In the genomic region with DNA sequence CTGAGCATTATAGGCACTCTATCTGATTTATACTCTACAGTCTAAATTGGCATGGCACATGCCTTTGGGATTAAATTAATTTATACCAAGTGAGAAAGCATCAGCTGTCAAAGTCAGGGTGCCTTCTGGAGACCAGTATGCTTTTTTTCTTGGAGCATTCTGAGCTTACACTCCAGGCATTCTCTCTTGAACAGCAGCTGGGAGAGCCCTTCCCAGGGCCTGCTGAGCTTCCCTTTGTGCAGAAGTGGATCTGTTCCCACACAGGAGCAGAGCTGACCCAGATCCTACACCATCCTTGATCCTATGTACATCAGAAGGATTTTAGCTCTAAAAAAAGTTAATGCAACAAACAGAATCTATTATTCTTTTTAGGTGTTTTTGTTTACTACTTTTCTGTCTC, we compare ENCODE assay signal across 9 mouse cellular contexts. TPM values are rescaled to one million over a fixed set of nuclear protein-coding genes. Genes with fewer than 3 reads are reported as not detected.
A peak's percentile ranks its signal among the peaks of the same experiment; 100 is the strongest.
DNase-seq lines count a peak whose midpoint lies in the region; ATAC-seq and TF ChIP-seq lines count a peak whose summit lies in the region.
"Had no signal": no experiment of that assay in that cellular context is flagged by ENCODE, and none has a peak within 500 bp of the region (broad histone marks: within the 10 kb centered on the region; RNA-seq: fewer than 3 reads in every experiment).

No protein-coding gene starts in this region.

- ATAC-seq in embryonic facial prominence, embryonic 14.5 days (ENCODE audit: low read depth), result peak; percentile 65; the same call in 1 of the 2 replicates
- ATAC-seq in hindbrain, postnatal 0 days, result no peak
- ATAC-seq in neural tube, embryonic 12.5 days (ENCODE audit: low FRiP score, low read depth), result peak; percentile 89
- ATAC-seq: lung, postnatal 0 days had no signal

- H3K4me3 ChIP-seq in embryonic facial prominence, embryonic 14.5 days (ENCODE audit: low read depth, low read length), result no peak overlapping the region
- H3K4me3 ChIP-seq in hindbrain, postnatal 0 days (ENCODE audit: low read length), result no peak overlapping the region
- no peak overlapping the region for H3K4me3 ChIP-seq in neural tube, embryonic 12.5 days

- H3K27ac ChIP-seq in embryonic facial prominence, embryonic 14.5 days (replicated peaks; ENCODE audit: low read depth, low read length), result no peak overlapping the region
- H3K27ac ChIP-seq in hindbrain, postnatal 0 days, result no peak overlapping the region
- H3K27ac ChIP-seq in neural tube, embryonic 12.5 days, result no peak overlapping the region

- H3K4me1 ChIP-seq in embryonic facial prominence, embryonic 14.5 days (ENCODE audit: control insufficient read depth, insufficient read depth, low read length), result peaks cover 12% of the 10 kb centered on the region; the same call in 1 of the 2 replicates
- 0 out of 2 replicates have a peak, but pooled peaks cover 4% of the 10 kb centered on the region for H3K4me1 ChIP-seq in hindbrain, postnatal 0 days (ENCODE audit: insufficient read depth, low read length)
- peaks cover 24% of the 10 kb centered on the region for H3K4me1 ChIP-seq in neural tube, embryonic 12.5 days

- no peaks in the 10 kb centered on the region for H3K27me3 ChIP-seq in embryonic facial prominence, embryonic 14.5 days (replicated peaks; ENCODE audit: control insufficient read depth, insufficient read depth, low read length)
- H3K27me3 ChIP-seq in hindbrain, postnatal 0 days (ENCODE audit: insufficient read depth, low read length), result no peaks in the 10 kb centered on the region
- H3K27me3 ChIP-seq in neural tube, embryonic 12.5 days (replicated peaks), result no peaks in the 10 kb centered on the region

- H3K4me2 ChIP-seq in embryonic facial prominence, embryonic 14.5 days (ENCODE audit: low read depth, low read length), result no peak overlapping the region
- no peak overlapping the region for H3K4me2 ChIP-seq in hindbrain, postnatal 0 days (ENCODE audit: low read depth, low read length)
- H3K4me2 ChIP-seq in neural tube, embryonic 12.5 days (replicated peaks), result 0 out of 2 replicates have a peak overlapping the region, but pooled peaks have one; percentile 9

- intact Hi-C loops in left cerebral cortex, postnatal 4 days (cut with DNase I), result no loop called here
- intact Hi-C loops in heart, postnatal 10 days (cut with DNase I), result no loop called here

- peak; percentile 11 for DNase-seq in left cerebral cortex, postnatal 4 days
- no peak for DNase-seq in left cerebral cortex, adult 8-10 months (ENCODE audit: low spot score in 2 of 2)
- peak; percentile 66 for DNase-seq in embryonic facial prominence, embryonic 14.5 days (ENCODE audit: low spot score)
- DNase-seq in hindbrain, postnatal 0 days (ENCODE audit: low spot score), result peak; percentile 31
- no peak for DNase-seq in adipocyte (ENCODE audit: low spot score)
- DNase-seq in heart, postnatal 10 days, result no peak
- DNase-seq in kidney, postnatal 25 days, result no peak

- H3K9ac ChIP-seq in embryonic facial prominence, embryonic 14.5 days (ENCODE audit: low read depth, low read length), result no peak overlapping the region
- no peak overlapping the region for H3K9ac ChIP-seq in hindbrain, postnatal 0 days (replicated peaks; ENCODE audit: low read length)
- no peak overlapping the region for H3K9ac ChIP-seq in neural tube, embryonic 12.5 days

- no peaks in the 10 kb centered on the region for H3K36me3 ChIP-seq in embryonic facial prominence, embryonic 14.5 days (ENCODE audit: control insufficient read depth, insufficient read depth, low read length)
- H3K36me3 ChIP-seq in hindbrain, postnatal 0 days (ENCODE audit: insufficient read depth, low read length), result no peaks in the 10 kb centered on the region
- H3K36me3 ChIP-seq in neural tube, embryonic 12.5 days, result no peaks in the 10 kb centered on the region

- TF ChIP-seq CTCF in hindbrain, postnatal 0 days (IDR thresholded peaks at IDR 0.05; ENCODE audit: low read depth), result no peak

- no peaks in the 10 kb centered on the region for H3K9me3 ChIP-seq in embryonic facial prominence, embryonic 14.5 days (ENCODE audit: control insufficient read depth, low read length)
- H3K9me3 ChIP-seq in hindbrain, postnatal 0 days (ENCODE audit: low read length), result no peaks in the 10 kb centered on the region
- H3K9me3 ChIP-seq in neural tube, embryonic 12.5 days, result no peaks in the 10 kb centered on the region

RNA-seq across cellular contexts. Expression of gene Cecr2, which starts 49.7 kb away (rescaled TPM):
- 1 to 10 TPM; 3.1 to 3.2 TPM for total RNA-seq in left cerebral cortex, postnatal 4 days (2021)
- total RNA-seq in left cerebral cortex, adult 8-10 months (2022), result 1 to 10 TPM; 3.5 to 4.7 (median 4.2) TPM
- 3.1 and 3.7 TPM in 2 replicates for polyA plus RNA-seq in embryonic facial prominence, embryonic 14.5 days (2014; fragmentation: Nextera tagmentation; extraction: Ambion mirVana)
- total RNA-seq in hindbrain, postnatal 0 days (2014; rRNA removed), result 13.2 and 16.9 TPM in 2 replicates
- polyA plus RNA-seq in hindbrain, postnatal 0 days (2015; fragmentation: Nextera tagmentation; extraction: Ambion mirVana), result 2.9 and 3.4 TPM in 2 replicates
- polyA plus RNA-seq in neural tube, embryonic 12.5 days (2016; fragmentation: Nextera tagmentation; extraction: Ambion mirVana), result 17.8 and 17.9 TPM in 2 replicates
- 10 to 100 TPM; 10.1 to 18.8 TPM for total RNA-seq in heart, postnatal 10 days (2021)

RNA-seq across cellular contexts. Expression of gene Slc25a18, which starts 57.5 kb away (rescaled TPM):
- 10 to 100 TPM; 17.8 to 19.8 TPM for total RNA-seq in left cerebral cortex, postnatal 4 days (2021)
- total RNA-seq in left cerebral cortex, adult 8-10 months (2022), result 10 to 100 TPM; 63.7 to 71.1 (median 66.6) TPM
- polyA plus RNA-seq in embryonic facial prominence, embryonic 14.5 days (2014; fragmentation: Nextera tagmentation; extraction: Ambion mirVana), result 1.0 and 1.2 TPM in 2 replicates
- 94.7 and 105 TPM in 2 replicates for total RNA-seq in hindbrain, postnatal 0 days (2014; rRNA removed)
- polyA plus RNA-seq in hindbrain, postnatal 0 days (2015; fragmentation: Nextera tagmentation; extraction: Ambion mirVana), result 53.8 and 54.1 TPM in 2 replicates
- polyA plus RNA-seq in neural tube, embryonic 12.5 days (2016; fragmentation: Nextera tagmentation; extraction: Ambion mirVana), result 3.6 and 3.7 TPM in 2 replicates
- under 1 TPM; 0.22 to 0.48 TPM for total RNA-seq in heart, postnatal 10 days (2021)

Comparison
In these comparisons a context has a peak if more than half of its experiments do, and no peak if none do; other contexts are left out.
1. DNase-seq: peak in left cerebral cortex, postnatal 4 days (single experiment), embryonic facial prominence, embryonic 14.5 days (single experiment) and hindbrain, postnatal 0 days (single experiment); none in left cerebral cortex, adult 8-10 months (0 of 2), adipocyte (single experiment), heart, postnatal 10 days (0 of 2) and kidney, postnatal 25 days (0 of 2).
2. RNA of gene Slc25a18, which starts 57.5 kb away (total RNA-seq): 94.7 to 105 TPM in hindbrain, postnatal 0 days, 63.7 to 71.1 TPM in left cerebral cortex, adult 8-10 months and 17.8 to 19.8 TPM in left cerebral cortex, postnatal 4 days; 0.22 to 0.48 TPM in heart, postnatal 10 days; every median in the first group is over 10 times any median in the second.